Mouse (Mus musculus) embryonic facial prominence, embryonic 13.5 days (tissue): ENCODE measurements around the gene Kif1bp. TPM values are rescaled to one million over a fixed set of nuclear protein-coding genes. Genes with fewer than 3 reads are reported as not detected.
"Not testable (repeated sequence)": the region's sequence is repeated elsewhere in the genome, so short reads cannot be mapped to it uniquely, and the experiment has no call there.

ENCODE experiments used
- ATAC-seq: fragments of 200-750 bp; cut with Nextera tagmentation; 2 replicates; pipeline ENCODE4 v1.8.0; 2017; ENCODE audit warnings: low read depth; ENCODE audit not compliant: insufficient number of reproducible peaks, insufficient read depth, low FRiP score, low TSS enrichment
- H3K27ac ChIP-seq: fragments of 300-500 bp; sonication (generic); 2 replicates; pipeline ENCODE4 v1.5.1; 2015; ENCODE audit warnings: moderate library complexity, mild to moderate bottlenecking, inconsistent platforms
- H3K27me3 ChIP-seq: fragments of 300-500 bp; sonication (generic); 2 replicates; pipeline ENCODE4 v1.6.1; 2015; ENCODE audit warnings: mild to moderate bottlenecking, inconsistent platforms
- H3K36me3 ChIP-seq: fragments of 300-500 bp; sonication (generic); 2 replicates; pipeline ENCODE4 v1.6.1; 2015; ENCODE audit warnings: mild to moderate bottlenecking, inconsistent platforms
- H3K4me1 ChIP-seq: fragments of 300-500 bp; sonication (generic); 2 replicates; pipeline ENCODE4 v1.6.1; 2015; ENCODE audit warnings: inconsistent platforms
- H3K4me2 ChIP-seq: fragments of 300-500 bp; sonication (generic); 2 replicates; pipeline ENCODE4 v1.6.1; 2015; ENCODE audit warnings: moderate library complexity, mild to moderate bottlenecking, inconsistent platforms
- H3K4me3 ChIP-seq: fragments of 300-500 bp; sonication (generic); 2 replicates; pipeline ENCODE4 v1.5.1; 2015; ENCODE audit warnings: mild to moderate bottlenecking, inconsistent platforms
- H3K9ac ChIP-seq: fragments of 300-500 bp; sonication (generic); 2 replicates; pipeline ENCODE4 v1.6.1; 2015; ENCODE audit warnings: mild to moderate bottlenecking, inconsistent platforms
- H3K9me3 ChIP-seq: fragments of 300-500 bp; sonication (generic); 2 replicates; pipeline ENCODE4 v1.6.1; 2016; ENCODE audit warnings: inconsistent platforms
- WGBS: fragments of 180-500 bp; shearing (Covaris S2); methylation state at CpG from one replicate; pipeline ENCODE4 v1.1.7; 2015; ENCODE audit warnings: mixed read lengths; 5-methylcytosine and 5-hydroxymethylcytosine counted together
- polyA plus RNA-seq: library from polyadenylated mRNA; unstranded; fragments of >200 nt; fragmentation: Nextera tagmentation; extraction: Ambion mirVana; gene quantifications from 2 replicates; pipeline ENCODE4 v1.2.1, GENCODE M21; 2015

The Kif1bp gene
- polyA plus RNA-seq, 1 experiment from 2014 or later: 38.5 TPM

GRCm38 (mm10) chr10:62588616-62589015 lies 10.4 kb upstream of the Kif1bp start:
- ATAC-seq: no peak
- Histone ChIP-seq H3K9ac (no peak overlapping the region), H3K9me3 (no peaks in the 10 kb centered on the region), H3K4me1 (no peaks in the 10 kb centered on the region), H3K4me3 (no peak overlapping the region), H3K27me3 (no peaks in the 10 kb centered on the region), H3K4me2 (no peak overlapping the region), H3K27ac (no peak overlapping the region), H3K36me3 (peaks cover 90% of the 10 kb centered on the region)
- WGBS: 82% methylated on average over 4 of the region's 4 CpGs

DNA sequence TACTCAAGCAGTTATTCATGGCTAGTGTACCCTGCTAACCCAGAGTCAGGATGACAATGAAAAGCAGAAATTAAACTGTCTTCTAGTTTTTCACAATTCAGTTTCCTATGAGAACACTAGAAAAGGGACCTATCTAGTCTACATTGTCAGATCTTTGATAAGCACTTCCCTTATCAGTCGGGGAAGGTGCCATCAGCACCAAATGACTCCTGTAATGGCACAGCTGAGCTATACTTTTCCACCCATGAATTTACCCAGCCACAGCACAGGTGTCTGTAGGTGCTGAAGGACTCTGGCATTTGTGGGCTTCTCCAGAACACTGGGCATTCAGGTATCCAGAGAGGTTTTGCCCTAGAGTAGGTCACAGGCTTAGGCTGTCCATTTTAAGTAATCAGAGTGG lies 5.0 kb upstream of the Kif1bp start:
- no peak overlapping the region for H3K9ac ChIP-seq
- 79% methylated on average over 1 of the region's 1 CpGs for WGBS
- H3K4me3 ChIP-seq: no peak overlapping the region
- H3K36me3 ChIP-seq: peaks cover 82% of the 10 kb centered on the region
- ATAC-seq: no peak
- H3K4me2 ChIP-seq: no peak overlapping the region
- no peaks in the 10 kb centered on the region for H3K4me1 ChIP-seq
- H3K27ac ChIP-seq: no peak overlapping the region
- H3K9me3 ChIP-seq: no peaks in the 10 kb centered on the region
- no peaks in the 10 kb centered on the region for H3K27me3 ChIP-seq

GRCm38 (mm10) chr10:62582701-62583100 lies 4.4 kb upstream of the Kif1bp start:
- Histone ChIP-seq H3K9ac (no peak overlapping the region), H3K4me1 (peaks cover under 1% of the 10 kb centered on the region), H3K27ac (no peak overlapping the region), H3K27me3 (no peaks in the 10 kb centered on the region), H3K4me3 (no peak overlapping the region), H3K9me3 (no peaks in the 10 kb centered on the region), H3K36me3 (peaks cover 77% of the 10 kb centered on the region), H3K4me2 (no peak overlapping the region)
- ATAC-seq: no peak
- WGBS: 84% methylated on average over 7 of the region's 7 CpGs

DNA sequence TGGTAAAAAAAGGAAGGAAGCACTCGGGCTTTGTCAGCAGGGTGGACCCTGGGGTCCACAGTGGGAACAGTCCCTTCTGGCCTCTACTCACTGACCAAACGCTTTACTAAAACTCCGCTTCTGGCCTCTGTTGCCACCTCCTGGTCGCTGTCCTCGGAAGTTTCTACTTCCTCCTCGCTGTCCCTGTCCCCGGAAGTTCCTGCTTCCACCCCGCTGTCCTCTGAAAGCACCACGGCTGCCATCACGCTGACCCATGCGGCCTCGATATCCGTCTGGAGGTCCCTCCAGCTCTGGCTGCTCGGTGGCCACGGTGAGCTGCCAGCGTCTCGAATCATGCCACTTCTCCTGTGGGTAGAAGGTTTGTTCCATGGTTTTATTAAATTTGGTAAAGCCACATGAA lies 4.0 kb upstream of the Kif1bp start:
- Histone ChIP-seq H3K4me3 (no peak overlapping the region), H3K9me3 (no peaks in the 10 kb centered on the region), H3K36me3 (peaks cover 74% of the 10 kb centered on the region), H3K4me2 (no peak overlapping the region), H3K9ac (no peak overlapping the region), H3K4me1 (peaks cover 5% of the 10 kb centered on the region), H3K27ac (no peak overlapping the region), H3K27me3 (no peaks in the 10 kb centered on the region)
- no peak for ATAC-seq
- 92% methylated on average over 17 of the region's 17 CpGs for WGBS

DNA sequence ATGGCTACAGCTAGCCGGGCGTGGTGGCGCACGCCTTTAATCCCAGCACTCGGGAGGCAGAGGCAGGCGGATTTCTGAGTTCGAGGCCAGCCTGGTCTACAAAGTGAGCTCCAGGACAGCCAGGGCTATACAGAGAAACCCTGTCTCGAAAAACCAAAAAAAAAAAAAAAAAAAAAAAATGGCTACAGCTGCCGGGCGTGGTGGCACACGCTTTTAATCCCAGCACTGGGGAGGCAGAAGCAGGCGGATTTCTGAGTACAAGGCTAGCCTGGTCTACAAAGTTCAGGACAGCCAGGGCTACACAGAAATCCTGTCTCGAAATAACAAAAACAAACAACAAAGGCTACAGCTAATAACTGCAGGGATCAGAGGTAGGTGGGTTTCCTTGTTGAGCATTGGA lies 872 bp upstream of the Kif1bp start:
- peaks cover 55% of the 10 kb centered on the region for H3K36me3 ChIP-seq

DNA sequence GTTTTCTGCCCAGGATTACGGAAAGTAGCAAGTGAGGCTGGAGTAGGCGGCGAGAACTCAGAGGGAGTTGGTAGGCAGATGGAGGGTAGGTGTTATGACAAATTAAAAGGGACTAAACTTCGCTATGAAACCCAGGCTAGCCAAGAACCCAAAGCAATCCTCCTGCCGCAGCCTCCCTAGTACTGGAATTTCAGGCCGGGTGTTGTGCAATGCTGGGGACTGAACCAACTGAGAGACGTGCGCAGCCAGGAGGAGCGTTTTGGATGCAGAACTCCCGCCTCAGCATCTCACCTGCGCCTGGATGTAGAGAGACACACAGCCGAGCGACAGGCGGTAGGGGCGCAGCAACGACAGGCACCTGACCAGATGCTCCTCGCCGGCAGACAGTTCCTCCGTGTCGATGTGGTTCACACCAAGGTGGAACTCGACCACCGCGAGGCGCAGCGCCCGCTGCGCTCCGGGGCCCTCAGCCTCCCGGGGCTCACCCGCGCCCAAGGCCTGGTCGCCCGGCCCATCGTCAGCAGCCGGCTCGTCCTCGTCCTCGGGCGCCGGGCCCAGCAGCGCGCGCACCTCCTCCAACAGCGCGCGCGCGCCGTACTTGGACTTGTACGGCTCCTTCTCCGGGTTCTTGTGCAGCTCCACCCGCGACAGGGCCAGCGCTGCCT lies 452 bp downstream of the Kif1bp start:
- H3K36me3 ChIP-seq: peaks cover 54% of the 10 kb centered on the region

More for the DNA sequence above, 872 bp upstream of the Kif1bp start:
- not testable (repeated sequence) for H3K9me3 ChIP-seq, H3K4me3 ChIP-seq, H3K27ac ChIP-seq, H3K27me3 ChIP-seq, H3K9ac ChIP-seq, ATAC-seq, H3K4me2 ChIP-seq
- peaks cover 13% of the 10 kb centered on the region for H3K4me1 ChIP-seq
- 88% methylated on average over 12 of the region's 13 CpGs for WGBS

GRCm38 (mm10) chr10:62575001-62575400 lies 3.3 kb downstream of the Kif1bp start:
- peaks cover 47% of the 10 kb centered on the region for H3K36me3 ChIP-seq
- H3K4me3 ChIP-seq: no peak overlapping the region
- no peak overlapping the region for H3K27ac ChIP-seq
- no peaks in the 10 kb centered on the region for H3K9me3 ChIP-seq
- H3K4me1 ChIP-seq: peaks cover 13% of the 10 kb centered on the region
- no peak overlapping the region for H3K4me2 ChIP-seq
- no peak overlapping the region for H3K9ac ChIP-seq
- ATAC-seq: no peak
- no peaks in the 10 kb centered on the region for H3K27me3 ChIP-seq
- WGBS: 90% methylated on average over 13 of the region's 13 CpGs

More for the DNA sequence above, 452 bp downstream of the Kif1bp start:
- Histone ChIP-seq H3K4me2 (peak overlapping the region; percentile 93), H3K27me3 (no peaks in the 10 kb centered on the region), H3K4me1 (peaks cover 13% of the 10 kb centered on the region), H3K4me3 (peak overlapping the region; percentile 86), H3K27ac (peak overlapping the region; percentile 78), H3K9me3 (no peaks in the 10 kb centered on the region), H3K9ac (peak overlapping the region; percentile 92)
- WGBS: 1% methylated on average over 54 of the region's 54 CpGs
- ATAC-seq: peak; percentile 72

DNA sequence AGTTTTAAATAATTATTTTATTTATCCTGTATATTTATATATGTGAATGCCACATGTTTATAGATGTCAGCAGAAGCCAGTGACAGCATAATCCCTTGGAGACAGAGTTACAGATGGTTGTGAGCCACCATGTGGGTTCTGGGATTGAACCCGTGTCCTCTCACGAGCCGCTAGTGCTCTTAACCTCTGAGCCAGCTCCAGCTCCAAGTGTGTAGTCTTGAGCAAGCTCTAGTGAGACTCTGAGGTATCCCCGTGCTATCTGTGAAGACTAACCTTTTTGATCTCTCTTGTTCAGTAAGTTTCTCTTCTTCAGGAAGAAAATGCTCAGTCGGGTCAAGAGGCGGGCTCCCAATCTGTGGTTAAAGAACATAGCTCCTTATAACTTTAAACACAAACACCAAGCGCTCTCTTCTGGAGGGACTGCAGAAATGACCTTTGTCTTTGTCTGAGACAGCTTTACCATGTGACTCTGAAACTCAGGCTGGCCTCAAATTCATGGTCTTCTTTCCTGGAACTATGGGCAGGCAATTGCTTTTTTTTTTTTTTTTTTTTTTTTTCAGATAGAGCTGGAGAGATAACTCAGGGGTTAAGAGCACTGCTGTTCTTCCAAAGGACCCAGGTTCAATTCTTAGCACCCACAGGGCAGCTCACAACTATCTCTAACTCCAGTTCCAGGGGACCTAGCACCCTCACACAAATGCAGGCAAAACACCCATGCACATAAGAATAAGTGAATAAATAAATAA lies 8.0 kb downstream of the Kif1bp start:
- Histone ChIP-seq H3K27me3 (no peaks in the 10 kb centered on the region), H3K9me3 (no peaks in the 10 kb centered on the region), H3K4me1 (no peaks in the 10 kb centered on the region), H3K9ac (no peak overlapping the region), H3K36me3 (peaks cover 83% of the 10 kb centered on the region), H3K27ac (no peak overlapping the region), H3K4me2 (no peak overlapping the region), H3K4me3 (no peak overlapping the region)
- ATAC-seq: no peak
- 94% methylated on average over 7 of the region's 7 CpGs for WGBS

- ATAC-seq: no peak
- H3K27ac ChIP-seq: no peak overlapping the region
- no peaks in the 10 kb centered on the region for H3K4me1 ChIP-seq
- no peaks in the 10 kb centered on the region for H3K9me3 ChIP-seq
- peaks cover 85% of the 10 kb centered on the region for H3K36me3 ChIP-seq
- 86% methylated on average over 4 of the region's 4 CpGs for WGBS
- H3K27me3 ChIP-seq: no peaks in the 10 kb centered on the region
- H3K9ac ChIP-seq: no peak overlapping the region
- no peak overlapping the region for H3K4me2 ChIP-seq
- no peak overlapping the region for H3K4me3 ChIP-seq
Observed at GRCm38 (mm10) chr10:62568861-62569260, 9.4 kb downstream of the Kif1bp start.

DNA sequence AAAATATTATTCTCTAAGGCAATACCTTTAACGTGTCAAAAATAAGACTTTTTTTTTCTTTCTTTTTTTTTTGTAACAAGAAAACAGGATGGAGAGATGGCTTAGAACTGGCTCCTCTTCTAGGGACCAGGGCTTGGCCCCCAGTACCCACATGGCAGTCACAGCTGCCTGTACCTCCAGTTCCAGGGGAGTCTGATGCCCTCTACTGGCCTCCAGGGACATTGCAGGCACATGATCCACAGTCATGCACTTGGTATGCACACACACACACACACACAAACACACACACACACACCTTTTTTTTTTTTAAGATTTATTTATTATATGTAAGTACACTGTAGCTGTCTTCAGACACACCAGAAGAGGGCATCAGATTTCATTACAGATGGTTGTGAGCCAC lies 20.5 kb downstream of the Kif1bp start:
- H3K36me3 ChIP-seq: peaks cover 62% of the 10 kb centered on the region
- H3K4me1 ChIP-seq: no peaks in the 10 kb centered on the region

GRCm38 (mm10) chr10:62556558-62556901 lies 21.7 kb downstream of the Kif1bp start:
- no peak overlapping the region for H3K9ac ChIP-seq
- no peak overlapping the region for H3K27ac ChIP-seq
- H3K4me1 ChIP-seq: no peaks in the 10 kb centered on the region
- no peaks in the 10 kb centered on the region for H3K9me3 ChIP-seq
- H3K27me3 ChIP-seq: no peaks in the 10 kb centered on the region
- H3K36me3 ChIP-seq: peaks cover 50% of the 10 kb centered on the region
- 89% methylated on average over 6 of the region's 6 CpGs for WGBS
- ATAC-seq: no peak
- no peak overlapping the region for H3K4me2 ChIP-seq
- no peak overlapping the region for H3K4me3 ChIP-seq

More for the DNA sequence above, 20.5 kb downstream of the Kif1bp start:
- Histone ChIP-seq H3K4me2 (no peak overlapping the region), H3K9me3 (no peaks in the 10 kb centered on the region), H3K27me3 (no peaks in the 10 kb centered on the region), H3K9ac (no peak overlapping the region), H3K27ac (no peak overlapping the region), H3K4me3 (no peak overlapping the region)
- no peak for ATAC-seq
- 82% methylated on average over 1 of the region's 1 CpGs for WGBS
